Mouse (Mus musculus) v-Abl transformed pro-B cells (cell line): ENCODE measurements at regions not wholly inside any gene's neighbourhood (a gene's known extent, or its start where the extent isn't known, plus 50 kb on each side); places are given as distances from the start of the nearest gene placed in this dataset.

Experiments used
- in situ Hi-C, 2 experiments: fragments of 400-800 bp; cut with MboI; formaldehyde crosslinking; loops; one replicate each; pipeline ENCODE4 v1.15.1; 2025; ENCODE audit not compliant: unreplicated experiment in 2 of 2

DNA sequence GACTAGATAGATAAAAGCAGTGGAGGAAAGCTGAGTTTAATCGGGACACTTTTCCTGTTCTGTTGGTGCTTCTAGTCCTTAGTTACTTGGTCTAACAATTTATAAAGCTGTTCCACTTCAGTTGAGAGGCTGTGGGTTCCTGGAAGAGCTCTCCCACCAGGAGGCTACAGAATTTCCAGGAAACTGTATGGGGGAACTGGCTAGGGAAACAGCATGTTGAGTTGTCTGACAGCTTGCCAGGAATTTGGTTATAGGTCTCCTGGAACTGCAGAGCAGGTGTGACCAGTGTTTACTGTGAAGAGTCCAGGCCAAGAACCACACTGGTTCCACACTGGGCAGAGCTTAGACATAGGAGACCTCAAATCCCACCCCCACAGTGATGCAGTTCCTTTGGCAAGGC is 65.0 kb upstream of the Pik3cg start:
- in situ Hi-C loops, result no loop called here

DNA sequence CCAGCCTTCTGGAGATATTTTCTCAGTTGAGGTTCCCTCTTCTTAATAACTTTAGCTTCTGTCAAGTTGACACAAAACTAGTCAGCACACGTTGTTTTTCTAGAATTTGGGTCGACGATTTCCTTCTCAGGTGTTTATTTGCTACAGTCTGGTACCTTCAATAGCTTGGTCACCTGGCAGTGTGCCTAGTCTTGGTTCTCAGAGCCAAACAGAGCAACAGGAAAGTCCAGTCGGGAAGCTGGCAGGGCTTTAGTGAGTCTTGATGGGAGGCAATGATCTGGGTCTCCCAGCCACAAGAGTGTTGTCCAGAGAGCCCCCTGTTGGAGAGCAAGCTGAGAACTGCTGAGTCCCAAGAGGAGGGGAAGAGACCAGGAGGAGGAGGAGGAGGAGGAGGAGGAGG is 71.4 kb upstream of the Pik3cg start:
- in situ Hi-C loops, result loop anchor here in 1 of 2 experiments (25.0 kb wide), 1 partner anchor 357 kb away; no protein-coding TSS in a partner anchor

DNA sequence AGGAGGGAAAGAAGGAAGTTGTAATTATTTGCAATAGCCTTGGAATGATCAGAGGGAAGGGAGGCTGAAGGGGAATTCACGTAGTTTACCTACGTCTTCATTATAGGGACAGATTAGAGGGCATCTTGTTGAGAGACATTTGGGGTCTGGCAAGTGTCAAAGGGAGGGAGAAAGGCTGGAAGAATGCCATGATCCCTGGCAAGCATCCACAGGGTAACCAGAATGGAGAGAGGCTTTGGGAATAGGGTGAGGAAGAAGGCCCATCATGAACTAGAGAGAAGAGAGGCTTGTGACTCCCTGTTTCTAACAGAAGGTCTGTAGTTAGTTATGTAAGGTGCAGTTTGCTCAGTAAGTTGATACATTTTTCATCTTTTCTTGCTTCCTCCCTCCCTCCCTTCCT is 71.8 kb upstream of the Pik3cg start:
- in situ Hi-C loops, result loop anchor here in 1 of 2 experiments (25.0 kb wide), 1 partner anchor 357 kb away; no protein-coding TSS in a partner anchor

DNA sequence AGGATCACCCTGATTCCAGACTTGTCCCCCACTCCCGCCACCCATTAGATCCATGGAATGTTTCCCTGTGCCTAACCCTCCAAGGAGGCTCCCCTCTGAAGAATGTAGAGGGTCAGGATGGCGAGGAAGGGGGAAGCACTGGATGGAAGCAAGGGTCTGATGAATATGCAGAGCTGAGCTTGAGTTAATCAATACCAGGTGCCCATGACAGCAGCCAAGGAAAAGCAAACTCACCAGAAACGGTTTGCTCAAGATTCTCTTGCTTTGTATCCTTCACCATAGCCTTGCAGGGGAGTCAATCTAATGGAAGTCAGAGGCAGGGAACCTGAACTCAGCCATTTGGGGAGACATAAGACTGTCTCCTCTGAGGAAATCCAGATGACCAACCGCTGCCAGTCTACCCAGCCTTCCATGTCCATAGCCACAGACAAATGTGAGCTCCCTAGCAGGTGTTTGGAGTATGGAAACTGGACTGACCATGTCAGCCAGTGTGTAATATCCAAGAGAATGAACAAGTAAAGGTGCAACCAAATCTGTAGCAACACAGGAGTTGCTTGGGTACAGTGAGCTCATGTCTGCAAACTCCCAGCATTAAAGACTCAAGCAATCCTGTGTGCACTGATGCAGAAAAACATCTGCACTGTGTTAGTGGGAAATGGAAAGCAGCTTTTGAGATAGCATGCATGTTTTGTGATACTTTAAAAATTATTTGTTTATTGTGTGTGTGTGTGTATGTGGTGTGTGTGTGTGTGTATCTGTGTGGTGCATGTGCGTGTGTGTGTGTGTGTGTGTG is 74.1 kb upstream of the Pik3cg start:
- in situ Hi-C loops, result loop anchor here in 1 of 2 experiments (25.0 kb wide), 1 partner anchor 355 kb away; no protein-coding TSS in a partner anchor

DNA sequence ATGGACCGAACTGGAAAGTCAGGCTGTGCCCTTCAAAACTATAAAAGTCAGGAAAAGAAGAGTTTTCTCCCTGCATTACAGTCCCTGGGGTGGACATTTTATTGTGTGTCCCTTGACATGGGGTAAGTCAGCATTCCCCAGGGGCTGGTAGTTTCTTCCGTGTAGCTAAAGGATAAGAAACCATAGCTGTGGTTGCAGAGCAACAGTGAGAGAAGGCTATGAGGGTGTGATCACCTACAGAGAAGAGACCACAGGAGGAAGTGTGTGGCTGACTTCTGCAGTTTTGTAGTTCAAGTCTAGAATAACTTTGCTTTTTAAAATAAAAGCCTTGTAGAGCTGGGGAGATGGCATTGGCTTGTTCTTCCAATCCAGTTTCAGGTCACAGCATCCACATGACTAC is 76.6 kb upstream of the Pik3cg start:
- in situ Hi-C loops, result loop anchor here in 1 of 2 experiments (25.0 kb wide), 1 partner anchor 352 kb away; no protein-coding TSS in a partner anchor

DNA sequence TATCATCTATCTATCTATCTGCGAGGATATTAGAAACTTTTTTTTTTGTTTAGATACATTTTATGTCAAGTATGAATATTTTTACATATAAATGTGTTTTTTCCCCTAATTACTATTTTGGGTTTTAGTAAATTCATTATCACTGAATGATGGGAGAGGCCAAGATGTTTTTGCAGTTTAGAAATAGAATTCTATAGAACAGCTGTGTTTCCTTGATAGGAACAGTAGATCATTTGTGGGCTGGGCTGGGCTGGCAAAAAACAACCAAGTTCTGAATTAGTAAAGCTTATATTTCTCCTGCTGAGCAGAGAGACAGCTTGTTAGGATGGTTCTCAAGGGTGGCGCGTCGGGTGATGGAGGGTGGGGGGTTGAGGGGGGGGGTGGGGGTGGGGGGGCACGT is 78.2 kb upstream of the Pik3cg start:
- in situ Hi-C loops, result loop anchor here in 1 of 2 experiments (25.0 kb wide), 1 partner anchor 351 kb away; no protein-coding TSS in a partner anchor

DNA sequence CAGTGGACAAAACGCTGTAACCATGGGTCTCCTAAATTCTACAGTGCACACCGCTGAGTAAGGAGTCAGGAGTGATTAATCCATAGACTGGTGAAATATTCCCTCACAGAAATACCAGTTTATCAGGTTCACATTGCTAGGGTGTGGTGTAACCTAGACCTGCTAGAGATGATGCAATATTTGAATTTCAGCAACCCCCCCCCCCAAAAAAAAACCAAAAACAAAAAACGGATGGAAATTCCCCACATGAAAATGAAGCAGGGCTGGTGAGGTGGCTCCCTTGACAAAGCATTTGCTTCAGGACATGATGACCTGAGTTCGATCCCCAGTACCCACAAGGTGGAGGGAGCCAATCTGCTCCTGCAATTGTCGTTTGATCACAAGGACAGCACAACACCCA is 82.7 kb upstream of the Pik3cg start:
- in situ Hi-C loops, result loop anchor here (5.0 to 25.0 kb wide), 5 partner anchors 91 to 606 kb away; no protein-coding TSS in a partner anchor

DNA sequence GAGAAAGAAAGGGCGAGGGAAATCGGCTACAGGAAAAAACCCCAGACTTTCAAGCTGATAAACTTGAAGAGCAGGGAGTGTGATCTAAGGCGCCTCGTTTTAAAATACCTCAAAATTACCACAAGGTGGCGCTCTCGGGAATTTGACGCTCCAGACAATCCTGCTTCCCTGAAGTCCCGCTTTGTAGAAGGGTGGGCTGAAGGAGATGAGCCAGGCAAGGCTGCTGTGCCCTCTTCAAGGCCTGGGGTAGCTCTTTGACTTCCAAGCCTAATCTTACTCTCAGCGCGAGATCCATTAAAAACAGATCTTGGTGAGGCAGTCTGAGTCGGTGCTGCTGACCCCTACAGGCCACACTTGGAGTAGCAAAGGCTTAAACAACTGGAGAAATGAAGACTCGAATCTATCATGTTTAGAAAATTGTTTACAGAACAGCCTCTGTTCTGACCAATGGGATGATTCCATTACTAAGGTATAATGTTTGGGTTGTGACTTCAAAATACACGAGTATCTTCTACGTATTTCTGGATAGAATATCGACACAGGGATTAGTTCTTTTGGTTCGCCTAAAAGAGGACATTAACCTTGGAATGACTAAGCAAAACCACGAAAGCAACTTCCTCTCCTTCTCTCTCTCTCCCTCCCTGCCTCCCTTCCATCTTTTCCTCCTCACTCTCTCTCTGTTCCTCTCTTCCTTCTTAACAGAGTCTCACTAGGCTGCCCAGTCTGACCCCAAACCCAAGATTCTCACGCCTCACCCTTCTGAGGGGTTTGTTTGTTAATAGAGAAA is 83.7 kb upstream of the Pik3cg start:
- in situ Hi-C loops, result loop anchor here (5.0 to 25.0 kb wide), 5 partner anchors 90 to 605 kb away; no protein-coding TSS in a partner anchor

DNA sequence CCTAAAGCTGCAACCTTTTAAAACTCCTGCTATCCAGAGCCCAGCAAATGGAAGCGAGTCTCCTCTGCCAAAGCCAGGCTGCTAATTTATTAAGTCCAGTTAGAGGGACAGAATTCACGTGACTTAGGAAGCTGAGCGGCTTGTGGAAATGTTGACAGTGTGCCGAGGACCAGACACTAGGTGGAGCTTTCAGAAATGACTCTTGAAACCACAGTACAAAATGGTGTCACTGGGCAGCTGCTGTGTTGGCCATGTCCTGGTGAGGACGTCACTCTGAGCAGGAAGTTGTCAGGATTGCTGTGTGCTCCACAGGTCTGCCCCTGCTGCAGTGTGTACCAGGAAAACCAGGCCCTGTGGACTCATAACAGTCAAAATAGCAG is 84.3 kb upstream of the Pik3cg start:
- in situ Hi-C loops, result loop anchor here (5.0 to 25.0 kb wide), 5 partner anchors 90 to 605 kb away; no protein-coding TSS in a partner anchor

DNA sequence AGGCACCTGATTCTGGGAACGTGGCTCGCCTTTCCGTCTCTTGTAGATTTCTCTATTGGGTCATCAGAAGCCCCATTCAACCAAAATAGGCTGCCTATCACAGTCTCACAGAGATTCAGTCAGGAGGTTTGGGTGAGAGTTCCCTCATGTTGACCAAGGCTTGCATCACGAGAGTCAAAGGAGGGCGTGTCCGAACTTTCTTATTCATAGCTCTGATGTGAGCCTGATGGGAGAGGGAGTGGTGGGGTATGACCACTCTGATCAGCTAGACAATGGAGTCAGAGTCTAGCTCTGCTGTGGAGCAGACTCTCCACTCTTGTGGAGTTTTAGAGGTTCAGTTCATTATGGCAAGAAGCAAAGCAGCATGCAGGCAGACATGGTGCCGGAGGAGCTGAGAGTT is 81.1 kb upstream of the Ccdc71l start:
- in situ Hi-C loops, result loop anchor here (10.0 to 25.0 kb wide), 3 partner anchors 337 to 527 kb away; no protein-coding TSS in a partner anchor

DNA sequence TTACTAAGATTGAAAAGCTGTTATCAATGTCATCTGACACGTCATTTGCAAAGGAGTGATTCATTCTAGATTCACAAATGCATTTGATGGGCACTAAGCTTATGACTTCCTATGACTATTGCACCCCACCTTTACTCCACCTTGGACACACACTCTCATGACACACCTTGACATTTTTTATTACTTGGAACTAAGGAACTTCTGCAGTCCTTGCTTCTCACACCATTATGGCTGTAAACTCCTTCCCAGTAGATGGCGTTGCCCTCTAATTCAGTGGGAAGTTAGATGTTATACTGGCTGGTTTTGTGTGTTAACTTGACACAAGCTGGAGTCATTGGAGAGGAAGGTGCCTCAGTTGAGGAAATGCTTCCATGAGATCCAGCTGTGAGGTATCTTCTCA is 78.8 kb upstream of the Ccdc71l start:
- in situ Hi-C loops, result loop anchor here (10.0 to 25.0 kb wide), 4 partner anchors 335 to 1005 kb away; no protein-coding TSS in a partner anchor

DNA sequence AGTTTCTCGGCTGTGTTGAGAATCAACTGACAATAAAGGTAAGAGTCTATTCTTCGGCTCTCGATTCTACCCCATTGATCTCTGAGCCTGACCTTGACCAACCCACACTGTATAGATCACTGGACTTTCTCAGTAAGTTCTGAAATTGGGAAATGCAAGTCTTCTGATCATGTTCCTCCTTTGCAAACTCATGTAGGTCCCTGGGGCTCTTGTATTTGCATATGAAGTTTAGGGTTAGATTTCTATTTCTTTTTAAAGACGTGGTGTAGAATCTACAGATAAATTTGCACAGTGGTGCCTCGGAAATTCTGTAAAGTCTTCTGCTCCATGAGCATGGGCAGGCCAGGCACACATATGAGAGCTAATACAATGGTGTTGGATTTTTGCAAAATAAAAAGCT is 72.8 kb upstream of the Ccdc71l start:
- in situ Hi-C loops, result loop anchor here in 1 of 2 experiments (10.0 kb wide), 1 partner anchor 999 kb away; no protein-coding TSS in a partner anchor

DNA sequence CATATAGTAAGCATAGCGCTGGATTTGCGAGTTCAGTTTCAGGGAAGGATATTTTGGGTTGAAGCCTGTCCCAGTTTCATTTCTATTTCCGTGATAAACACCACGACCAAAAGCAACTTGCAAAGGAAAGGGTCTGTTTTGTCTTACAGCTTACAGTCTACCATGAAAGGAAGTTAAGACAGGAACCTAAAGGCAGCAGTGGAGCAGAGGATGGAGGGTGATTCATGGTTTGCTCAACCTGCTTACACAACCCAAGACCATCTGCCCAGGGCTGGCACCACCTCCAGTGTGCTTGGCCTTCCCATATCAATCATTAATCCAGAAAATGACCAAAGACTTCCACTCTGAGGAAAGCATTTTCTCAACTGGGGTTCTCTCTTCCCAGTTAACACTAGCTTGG is 72.2 kb upstream of the Ccdc71l start:
- in situ Hi-C loops, result loop anchor here in 1 of 2 experiments (10.0 kb wide), 1 partner anchor 998 kb away; no protein-coding TSS in a partner anchor

DNA sequence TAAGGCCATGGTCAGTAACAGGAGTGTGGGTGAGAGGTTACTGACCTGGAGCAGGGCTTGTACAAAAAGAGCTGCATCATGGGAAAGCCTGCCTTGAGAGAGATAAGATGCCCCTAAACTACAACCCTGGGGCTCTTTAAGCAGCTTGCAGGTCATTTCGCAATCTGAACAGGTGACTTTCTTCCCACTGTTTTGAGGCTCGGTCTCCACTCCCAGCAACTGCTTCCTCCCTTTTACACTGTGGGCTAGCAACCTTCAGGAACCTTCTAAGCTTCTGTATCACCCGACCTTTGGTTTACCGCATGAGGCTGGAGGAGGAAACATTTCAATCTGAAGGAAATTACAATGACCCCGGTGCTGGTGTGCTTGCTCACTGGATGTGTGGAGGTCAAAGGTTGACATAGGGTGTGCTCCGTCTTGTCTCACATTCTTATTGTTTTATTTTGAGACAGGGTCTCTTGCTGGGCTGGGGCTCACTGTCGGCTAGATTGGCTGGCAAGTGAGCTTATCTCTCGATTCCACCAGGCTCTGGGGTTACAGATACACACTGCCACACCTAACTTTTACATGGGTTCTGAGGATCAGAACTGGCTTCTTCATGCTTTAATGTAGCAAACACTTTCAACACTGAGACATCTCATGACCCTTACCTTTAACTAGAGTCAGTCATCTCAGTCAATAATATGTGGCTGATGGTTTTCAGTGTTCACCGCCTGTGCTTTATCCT is 71.1 kb upstream of the Ccdc71l start:
- in situ Hi-C loops, result loop anchor here in 1 of 2 experiments (10.0 kb wide), 1 partner anchor 997 kb away; no protein-coding TSS in a partner anchor

DNA sequence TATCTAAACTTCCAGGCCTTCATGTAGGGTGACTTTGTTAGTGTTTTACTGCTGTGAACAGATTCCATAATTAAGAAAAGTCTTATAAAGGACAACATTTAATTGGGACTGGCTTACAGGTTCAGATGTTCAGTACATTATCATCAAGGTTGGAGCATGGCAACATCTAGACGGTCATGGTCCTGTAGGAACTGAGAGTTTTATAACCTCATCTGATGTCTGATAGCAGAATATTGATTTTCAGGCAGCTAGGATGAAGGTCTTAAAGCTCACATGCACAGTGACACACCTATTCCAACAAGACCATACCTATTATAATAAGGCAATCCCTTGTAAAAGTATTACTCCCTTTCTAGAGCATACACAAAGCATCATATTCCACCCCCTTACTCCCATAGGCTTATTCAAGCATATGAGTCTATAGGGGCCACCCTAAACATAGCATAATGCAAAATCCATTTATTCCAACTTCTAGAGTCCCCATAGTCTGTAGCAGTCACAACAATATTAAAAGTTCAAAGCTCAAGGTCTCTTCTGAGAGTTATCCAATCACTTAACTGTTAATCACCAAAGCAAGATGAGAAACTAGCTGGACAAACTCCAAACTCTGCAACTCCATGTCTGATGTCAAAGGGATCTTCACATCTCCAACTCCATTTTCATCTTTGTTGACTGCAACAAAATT is 63.3 kb upstream of the Ccdc71l start:
- in situ Hi-C loops, result no loop called here
